Mouse (Mus musculus): Measurements from ENCODE around the gene Serpine1. TPM values are rescaled to one million over a fixed set of nuclear protein-coding genes. Genes with fewer than 3 reads are reported as not detected.
"Not testable (repeated sequence)": the region's sequence is repeated elsewhere in the genome, so short reads cannot be mapped to it uniquely, and the experiment has no call there.

Serpine1 gene
- 0.23 TPM in 1 of 2 replicates, not detected in the other for polyA plus RNA-seq (2016; fragmentation: Nextera tagmentation; extraction: Ambion mirVana)

DNA sequence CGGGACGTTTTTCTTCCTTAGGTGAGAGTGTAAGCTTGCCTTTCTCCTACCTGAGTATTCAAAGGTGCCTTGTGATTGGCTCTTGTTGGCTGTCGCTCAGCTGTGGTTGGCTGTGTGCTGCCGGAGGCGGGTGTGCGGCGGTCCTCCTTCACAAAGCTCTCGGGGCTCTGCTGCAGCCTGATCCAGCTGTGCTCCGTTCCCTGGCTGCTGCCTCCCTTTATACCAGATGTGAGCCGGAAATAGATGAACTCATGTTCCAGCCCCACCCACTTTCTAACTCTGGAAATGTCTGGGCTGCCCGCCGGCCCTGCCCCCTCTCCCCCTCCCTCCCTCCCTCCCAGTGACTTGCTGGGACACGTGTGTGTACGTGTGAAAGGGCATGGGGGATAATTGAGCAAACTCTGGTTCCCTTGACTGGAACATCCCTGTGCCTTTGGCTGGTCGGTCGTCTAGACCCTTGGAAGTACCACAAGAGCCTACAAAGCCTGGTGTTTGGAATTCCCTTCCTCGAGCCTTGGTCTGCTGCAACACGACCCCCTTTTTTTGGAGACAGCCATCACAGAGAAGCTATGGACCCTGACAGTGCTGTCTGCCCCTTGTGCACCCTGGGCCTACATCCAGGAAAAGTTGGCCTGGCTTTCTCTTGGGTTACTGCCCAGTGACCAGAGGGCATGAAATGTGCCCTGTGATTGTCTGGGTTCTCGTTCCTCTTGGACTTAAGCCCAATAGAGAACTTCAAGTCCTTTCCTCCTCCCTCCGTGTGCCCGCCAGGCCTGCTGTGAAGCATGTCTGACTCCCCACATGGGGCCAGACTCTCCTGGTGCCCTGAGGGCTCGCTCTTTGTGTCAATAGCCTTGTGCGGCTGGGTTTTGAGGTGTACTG lies at the start of gene Serpine1:
Gene Serpine1, minus strand, starts transcription at position 190 of the 882 bp plus-strand sequence.
- Histone ChIP-seq H3K27me3 (peaks cover 17% of the 10 kb centered on the region; the same call in 1 of the 2 replicates), H3K4me3 (peak within 1 kb of the TSS; percentile 33), H3K27ac (replicated peaks) (no peak within 1 kb of the TSS), H3K4me2 (replicated peaks) (peak within 1 kb of the TSS; percentile 52), H3K36me3 (no peaks in the 10 kb centered on the region), H3K9me3 (no peaks in the 10 kb centered on the region), H3K9ac (replicated peaks) (peak within 1 kb of the TSS; percentile 31; the same call in 1 of the 2 replicates), H3K4me1 (peaks cover 9% of the 10 kb centered on the region; the same call in 1 of the 2 replicates)
- ATAC-seq (ENCODE audit: low FRiP score, low read depth), result peak; percentile 58; the same call in 1 of the 2 replicates
- 19% methylated on average over 23 of the region's 23 CpGs for WGBS

DNA sequence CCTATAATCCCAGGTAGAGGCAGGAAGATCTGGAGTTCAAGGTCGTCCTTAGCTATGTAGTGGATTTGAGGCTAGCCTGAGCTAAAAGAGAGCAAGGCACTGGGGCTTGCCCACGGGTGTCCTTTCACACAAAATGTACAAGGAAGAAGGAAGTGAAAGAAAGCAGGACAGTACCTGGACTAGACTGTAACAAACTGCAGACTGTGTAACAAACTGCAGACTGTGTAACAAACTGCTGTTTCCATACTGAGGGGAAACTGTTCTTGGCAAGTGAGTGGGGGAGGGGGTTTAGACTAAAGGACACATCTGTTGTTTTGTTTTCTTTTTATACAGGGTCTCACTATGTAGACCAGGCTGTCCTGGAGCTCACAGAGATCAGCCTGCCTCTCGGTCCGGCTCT lies 49.2 kb upstream of the Serpine1 start:
- H3K4me3 ChIP-seq, result no peak overlapping the region
- H3K9me3 ChIP-seq, result no peaks in the 10 kb centered on the region
- H3K36me3 ChIP-seq, result no peaks in the 10 kb centered on the region
- no peak overlapping the region for H3K27ac ChIP-seq (replicated peaks)
- 0 out of 2 replicates have a peak, but pooled peaks cover 4% of the 10 kb centered on the region for H3K27me3 ChIP-seq
- no peak for ATAC-seq (ENCODE audit: low FRiP score, low read depth)
- WGBS, result 79% methylated on average over 4 of the region's 4 CpGs
- H3K4me2 ChIP-seq (replicated peaks), result no peak overlapping the region
- H3K9ac ChIP-seq (replicated peaks), result no peak overlapping the region
- H3K4me1 ChIP-seq, result peaks cover 12% of the 10 kb centered on the region

- Histone ChIP-seq H3K4me3 (no peak overlapping the region), H3K9ac (replicated peaks) (no peak overlapping the region), H3K36me3 (peaks cover 2% of the 10 kb centered on the region; the same call in 1 of the 2 replicates), H3K27me3 (0 out of 2 replicates have a peak, but pooled peaks cover 7% of the 10 kb centered on the region), H3K4me2 (replicated peaks) (no peak overlapping the region), H3K9me3 (no peaks in the 10 kb centered on the region), H3K4me1 (peaks cover 22% of the 10 kb centered on the region), H3K27ac (replicated peaks) (no peak overlapping the region)
- no peak for ATAC-seq (ENCODE audit: low FRiP score, low read depth)
- WGBS, result 72% methylated on average over 4 of the region's 4 CpGs
These were observed 46.8 kb upstream of the Serpine1 start for GRCm38 (mm10) chr5:137118878-137119277.

DNA sequence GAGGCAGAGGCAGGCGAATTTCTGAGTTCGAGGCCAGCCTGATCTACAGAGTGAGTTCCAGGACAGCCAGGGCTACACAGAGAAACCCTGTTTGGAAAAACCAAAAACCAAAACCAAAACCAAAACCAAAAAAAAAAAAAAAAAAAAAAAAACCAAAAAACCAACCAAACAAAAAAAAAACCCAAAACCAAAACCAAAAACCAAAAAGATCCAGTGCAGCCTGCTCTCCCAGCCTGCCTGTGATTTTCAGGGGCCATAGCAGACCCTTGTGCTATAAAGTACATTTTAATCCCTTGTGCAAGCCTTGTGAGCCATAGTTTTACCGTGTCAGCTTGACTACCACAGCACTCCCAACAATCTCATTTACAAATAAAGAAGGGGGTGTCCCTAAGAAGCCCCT lies 45.9 kb upstream of the Serpine1 start:
- H3K4me2 ChIP-seq (replicated peaks); H3K9ac ChIP-seq (replicated peaks); ATAC-seq (ENCODE audit: low FRiP score, low read depth); H3K36me3 ChIP-seq; H3K4me3 ChIP-seq; H3K9me3 ChIP-seq; H3K27me3 ChIP-seq; H3K27ac ChIP-seq (replicated peaks): not testable (repeated sequence)
- peaks cover 18% of the 10 kb centered on the region for H3K4me1 ChIP-seq
- WGBS, result 85% methylated on average over 3 of the region's 3 CpGs

- peaks cover 9% of the 10 kb centered on the region for H3K36me3 ChIP-seq
- 0 out of 2 replicates have a peak, but pooled peaks cover 7% of the 10 kb centered on the region for H3K27me3 ChIP-seq
- peaks cover 13% of the 10 kb centered on the region for H3K4me1 ChIP-seq
- WGBS, result 88% methylated on average over 2 of the region's 2 CpGs
- no peak overlapping the region for H3K4me3 ChIP-seq
- H3K9ac ChIP-seq (replicated peaks), result no peak overlapping the region
- no peak overlapping the region for H3K4me2 ChIP-seq (replicated peaks)
- ATAC-seq (ENCODE audit: low FRiP score, low read depth), result no peak
- H3K9me3 ChIP-seq, result no peaks in the 10 kb centered on the region
- H3K27ac ChIP-seq (replicated peaks), result no peak overlapping the region
These were observed 44.9 kb upstream of the Serpine1 start for GRCm38 (mm10) chr5:137116987-137117386.

- WGBS, result 12% methylated on average over 28 of the region's 29 CpGs
- Histone ChIP-seq H3K4me1 (peaks cover 13% of the 10 kb centered on the region), H3K27ac (replicated peaks) (no peak within 1 kb of the TSS), H3K27me3 (0 out of 2 replicates have a peak, but pooled peaks cover 7% of the 10 kb centered on the region), H3K4me2 (replicated peaks) (peak within 1 kb of the TSS; percentile 67), H3K9me3 (no peaks in the 10 kb centered on the region), H3K9ac (replicated peaks) (peak within 1 kb of the TSS; percentile 56), H3K36me3 (peaks cover 9% of the 10 kb centered on the region), H3K4me3 (peak within 1 kb of the TSS; percentile 47)
- ATAC-seq (ENCODE audit: low FRiP score, low read depth), result 0 out of 2 replicates have a peak, but pooled peaks have one; percentile 56
These were observed 44.1 kb upstream of the Serpine1 start, which contains the start of gene Trim56 for GRCm38 (mm10) chr5:137115866-137116847. Gene Trim56 (minus strand): TSS chr5:137116209.

- Histone ChIP-seq H3K27me3 (0 out of 2 replicates have a peak, but pooled peaks cover 7% of the 10 kb centered on the region), H3K4me3 (peak overlapping the region; percentile 47), H3K4me1 (peaks cover 13% of the 10 kb centered on the region), H3K36me3 (peaks cover 9% of the 10 kb centered on the region), H3K9me3 (no peaks in the 10 kb centered on the region), H3K4me2 (replicated peaks) (peak overlapping the region; percentile 67), H3K27ac (replicated peaks) (no peak overlapping the region), H3K9ac (replicated peaks) (no peak overlapping the region)
- 92% methylated on average over 9 of the region's 9 CpGs for WGBS
- ATAC-seq (ENCODE audit: low FRiP score, low read depth), result no peak
These were observed 43.0 kb upstream of the Serpine1 start for GRCm38 (mm10) chr5:137114891-137115561.

DNA sequence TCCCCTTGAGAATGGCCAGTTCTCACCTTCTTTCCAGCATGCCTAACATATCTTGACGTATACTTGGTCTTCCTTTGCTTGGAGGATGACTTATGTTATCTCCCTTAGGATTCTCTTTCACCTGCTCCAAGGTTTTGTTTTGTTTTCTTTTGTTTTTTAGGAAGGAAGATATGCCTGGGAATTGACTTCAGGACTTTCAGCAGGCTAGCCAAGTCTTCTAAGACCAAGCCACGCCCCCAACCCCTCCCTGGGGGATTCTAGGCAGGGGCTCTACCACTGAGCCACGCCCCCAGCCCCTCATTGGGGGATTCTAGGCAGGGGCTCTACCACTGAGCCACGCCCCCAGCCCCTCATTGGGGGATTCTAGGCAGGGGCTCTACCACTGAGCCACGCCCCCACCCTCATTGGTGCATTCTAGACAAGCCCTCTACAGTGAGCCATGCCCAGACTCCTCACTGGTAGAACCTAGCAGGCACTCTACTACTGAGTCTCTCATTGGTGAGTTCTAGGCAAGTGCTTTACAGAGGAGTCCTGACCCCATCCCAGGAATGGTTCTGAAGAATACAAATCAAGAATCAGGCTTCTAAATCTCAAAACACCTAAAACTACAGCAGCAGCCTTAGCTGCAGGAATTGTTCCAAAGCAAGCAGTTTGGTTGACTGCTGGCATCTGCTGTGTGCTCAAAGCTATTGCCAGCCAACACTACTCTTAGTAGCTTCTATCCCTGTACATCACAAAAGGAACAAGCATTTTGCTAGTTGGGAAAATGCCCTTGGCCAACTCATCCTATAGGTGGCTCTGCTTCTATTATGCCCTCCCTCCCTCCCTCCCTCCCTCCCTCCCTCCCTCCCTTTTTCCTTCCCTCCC lies 39.7 kb upstream of the Serpine1 start:
- H3K27ac ChIP-seq (replicated peaks), result no peak overlapping the region
- WGBS, result 78% methylated on average over 5 of the region's 5 CpGs
- no peak overlapping the region for H3K4me3 ChIP-seq
- H3K36me3 ChIP-seq, result peaks cover 9% of the 10 kb centered on the region
- no peak overlapping the region for H3K9ac ChIP-seq (replicated peaks)
- no peaks in the 10 kb centered on the region for H3K9me3 ChIP-seq
- peaks cover 15% of the 10 kb centered on the region for H3K4me1 ChIP-seq
- no peak for ATAC-seq (ENCODE audit: low FRiP score, low read depth)
- no peak overlapping the region for H3K4me2 ChIP-seq (replicated peaks)
- 0 out of 2 replicates have a peak, but pooled peaks cover 7% of the 10 kb centered on the region for H3K27me3 ChIP-seq

DNA sequence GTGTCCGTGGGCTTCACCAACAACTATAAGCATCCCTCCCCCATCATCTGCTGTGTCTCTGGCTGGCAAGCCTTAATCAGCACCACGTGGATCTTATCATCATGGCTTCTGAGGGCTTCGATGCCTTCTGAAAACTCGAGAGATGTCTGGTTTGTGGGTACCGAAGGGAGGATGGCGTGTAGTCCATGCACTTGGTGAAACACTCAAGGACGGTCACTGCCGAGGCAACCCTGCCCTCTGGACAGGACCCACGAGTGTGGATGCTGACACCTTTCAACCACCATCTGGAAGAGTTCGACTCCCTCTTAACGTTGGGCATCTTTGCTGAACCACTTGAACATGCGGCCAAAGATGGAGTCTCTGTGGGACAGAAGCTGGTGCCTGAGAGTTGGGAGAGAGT lies 38.8 kb upstream of the Serpine1 start:
- no peak for ATAC-seq (ENCODE audit: low FRiP score, low read depth)
- no peak overlapping the region for H3K9ac ChIP-seq (replicated peaks)
- no peak overlapping the region for H3K4me3 ChIP-seq
- no peak overlapping the region for H3K27ac ChIP-seq (replicated peaks)
- no peak overlapping the region for H3K4me2 ChIP-seq (replicated peaks)
- H3K9me3 ChIP-seq, result no peaks in the 10 kb centered on the region
- peaks cover 9% of the 10 kb centered on the region for H3K4me1 ChIP-seq
- 93% methylated on average over 12 of the region's 12 CpGs for WGBS
- H3K36me3 ChIP-seq, result peaks cover 9% of the 10 kb centered on the region
- no peaks in the 10 kb centered on the region for H3K27me3 ChIP-seq

DNA sequence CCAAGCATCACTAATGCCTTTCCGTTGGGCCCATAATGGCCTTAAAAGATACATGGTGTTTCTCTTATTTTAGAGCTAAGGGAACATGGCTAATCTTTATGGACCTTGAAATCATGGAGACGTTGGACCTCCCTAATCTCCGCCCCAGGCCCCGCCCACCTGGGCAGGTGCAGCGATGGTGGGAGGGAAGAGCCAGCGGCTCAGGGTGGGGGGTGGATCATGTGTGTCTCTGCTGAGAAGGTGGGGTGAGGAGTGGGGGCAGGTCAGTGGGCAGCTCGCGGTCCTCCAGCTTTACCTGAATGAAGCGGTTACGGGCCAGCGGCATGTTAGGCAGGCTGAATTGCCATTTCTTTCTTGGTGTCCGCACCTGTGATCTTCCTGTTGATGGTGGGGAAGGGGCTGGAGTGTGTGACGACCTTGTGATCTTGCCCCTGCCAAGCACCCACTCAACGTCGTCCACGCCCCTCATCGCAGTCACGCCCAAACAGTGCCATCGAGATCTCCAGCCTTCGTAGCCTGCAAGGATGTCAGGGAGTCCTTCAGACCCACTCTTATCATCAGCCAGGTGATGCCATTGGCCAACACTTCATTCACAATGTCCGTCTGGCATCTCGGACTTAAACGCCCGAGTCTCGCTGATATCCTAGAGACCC lies 38.0 kb upstream of the Serpine1 start:
- Histone ChIP-seq H3K4me2 (replicated peaks) (no peak overlapping the region), H3K9ac (replicated peaks) (no peak overlapping the region), H3K9me3 (no peaks in the 10 kb centered on the region), H3K27ac (replicated peaks) (no peak overlapping the region), H3K27me3 (no peaks in the 10 kb centered on the region), H3K4me1 (0 out of 2 replicates have a peak, but pooled peaks cover 3% of the 10 kb centered on the region), H3K36me3 (peaks cover 9% of the 10 kb centered on the region), H3K4me3 (no peak overlapping the region)
- WGBS, result 60% methylated on average over 25 of the region's 25 CpGs
- no peak for ATAC-seq (ENCODE audit: low FRiP score, low read depth)

All from midbrain, embryonic 12.5 days (tissue).